Mouse (Mus musculus): ENCODE results near the gene Olfr170.
"Not testable (repeated sequence)": the region's sequence is repeated elsewhere in the genome, so short reads cannot be mapped to it uniquely, and the experiment has no call there.

Gene Olfr170

DNA sequence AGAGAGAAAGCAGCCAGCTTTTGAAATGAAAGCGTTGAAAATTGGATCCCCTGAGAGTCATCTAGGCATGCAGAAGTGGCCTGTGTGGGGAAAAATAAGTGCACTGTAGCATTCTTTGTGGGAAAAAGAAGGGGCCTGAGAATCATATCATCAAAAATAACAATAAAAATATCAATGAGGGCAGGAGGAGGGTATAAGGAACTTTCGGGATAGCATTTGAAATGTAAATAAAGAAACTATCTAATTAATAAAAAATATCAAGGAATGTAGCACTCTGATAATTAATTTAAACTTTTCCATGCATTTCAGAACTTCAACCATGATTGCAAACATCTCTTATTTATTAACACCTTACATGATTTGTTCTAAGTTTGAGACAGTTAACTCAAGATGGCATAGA lies at the start of gene Olfr170:
Gene Olfr170, minus strand, starts transcription at position 101 of the 400 bp plus-strand sequence.
- CTCF ChIA-PET = not testable (repeated sequence)

DNA sequence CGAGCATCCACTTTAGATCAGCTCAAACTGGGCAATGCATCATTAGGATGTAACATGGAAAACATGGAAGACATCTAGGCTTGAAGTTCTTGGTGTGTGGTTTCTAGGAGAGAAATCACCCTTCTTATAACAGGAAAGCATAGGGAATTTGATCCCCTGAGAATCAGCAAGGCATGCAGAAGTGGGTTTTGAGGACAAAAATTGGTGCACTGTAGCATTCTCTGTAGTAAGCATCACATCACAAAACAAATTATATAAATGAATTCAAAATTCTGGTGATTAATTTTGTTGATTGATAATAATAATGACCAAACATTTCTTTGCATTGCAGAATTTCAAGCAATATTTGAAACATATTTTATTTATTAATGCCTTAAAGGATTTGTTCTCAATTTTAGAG lies 18.1 kb upstream of the Olfr170 start, which contains the start of gene Olfr171:
Gene Olfr171, minus strand, starts transcription at position 101 of the 400 bp plus-strand sequence.
- CTCF ChIA-PET = interaction anchor here (0.5 kb wide), 1 partner anchor 111 kb away, joined by 4 read pairs; no protein-coding TSS in a partner anchor

DNA sequence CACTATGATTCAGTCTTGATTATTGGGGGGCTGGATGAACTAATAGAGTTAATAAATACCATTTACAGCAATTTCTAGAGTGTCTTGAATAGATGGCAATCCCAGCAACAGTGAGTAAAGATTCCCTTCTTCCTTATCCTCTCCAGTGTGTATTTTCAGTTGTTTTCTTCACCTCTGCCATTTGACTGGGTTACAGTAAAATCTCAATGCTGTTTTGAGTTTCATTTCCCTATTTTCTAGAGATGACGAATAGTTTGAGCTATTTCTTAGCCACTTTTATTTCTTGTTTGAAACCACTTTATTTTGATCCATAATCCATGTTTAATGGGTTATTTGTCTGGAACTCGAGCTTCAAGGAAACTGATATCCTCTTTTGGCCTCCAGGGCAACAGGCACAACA lies 8.5 kb downstream of the Olfr170 start:
- CTCF ChIA-PET = no interaction called here

DNA sequence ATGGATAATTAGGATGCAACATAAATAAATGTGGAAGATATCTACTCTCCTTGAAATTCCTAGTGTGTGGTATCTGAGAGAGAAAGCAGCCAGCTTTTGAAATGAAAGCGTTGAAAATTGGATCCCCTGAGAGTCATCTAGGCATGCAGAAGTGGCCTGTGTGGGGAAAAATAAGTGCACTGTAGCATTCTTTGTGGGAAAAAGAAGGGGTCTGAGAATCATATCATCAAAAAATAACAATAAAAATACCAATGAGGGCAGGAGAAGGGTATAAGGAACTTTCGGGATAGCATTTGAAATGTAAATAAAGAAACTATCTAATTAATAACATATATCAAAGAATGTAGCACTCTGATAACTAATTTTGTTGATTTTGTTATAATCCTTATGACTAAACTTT lies 40.0 kb downstream of the Olfr170 start, which contains the start of gene Olfr169:
Gene Olfr169, minus strand, starts transcription at position 101 of the 400 bp plus-strand sequence.
- CTCF ChIA-PET = not testable (repeated sequence)
